Mouse (Mus musculus) cerebellum, postnatal 14 days (tissue): ENCODE data around the gene Zcchc14.
"Not testable (repeated sequence)": the region's sequence is repeated elsewhere in the genome, so short reads cannot be mapped to it uniquely, and the experiment has no call there.

Experiments used
- DNase-seq, 2 experiments: peaks; one replicate each; pipeline ENCODE4 v3.0.0; 2021; ENCODE audit warnings: mixed read lengths in 2 of 2

Zcchc14 gene

GRCm38 (mm10) chr8:121620801-121621516, 31.7 kb downstream of the Zcchc14 start:
- peak in 1 of 2 experiments; percentile 64 for DNase-seq

GRCm38 (mm10) chr8:121619401-121619995, 33.2 kb downstream of the Zcchc14 start:
- DNase-seq, result peak in 1 of 2 experiments; percentile 46

GRCm38 (mm10) chr8:121613419-121613818, 39.3 kb downstream of the Zcchc14 start:
- no peak for DNase-seq

DNA sequence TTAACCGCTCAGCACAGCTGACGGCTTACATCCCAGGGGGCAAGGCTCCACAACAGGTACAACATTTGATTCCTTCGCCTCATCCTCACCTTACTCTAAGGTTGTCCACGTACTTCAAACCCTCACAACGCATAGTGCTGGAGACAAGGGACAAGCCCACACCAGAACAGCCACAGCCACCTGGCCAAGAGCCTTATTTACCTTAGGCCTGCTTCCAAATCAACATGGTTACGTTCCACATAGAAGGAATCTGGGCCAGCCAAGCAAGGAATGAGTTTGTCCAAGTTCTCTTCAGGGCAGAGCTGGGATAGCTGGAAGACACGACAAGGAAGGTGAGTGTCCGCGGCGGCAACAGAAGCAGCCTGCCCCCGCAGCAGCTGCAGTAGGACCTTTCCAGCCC, 42.8 kb downstream of the Zcchc14 start:
- DNase-seq, result peak in 1 of 2 experiments; percentile 42

GRCm38 (mm10) chr8:121609251-121609650, 43.5 kb downstream of the Zcchc14 start:
- DNase-seq, result no peak

GRCm38 (mm10) chr8:121607661-121608060, 45.0 kb downstream of the Zcchc14 start:
- no peak for DNase-seq

DNA sequence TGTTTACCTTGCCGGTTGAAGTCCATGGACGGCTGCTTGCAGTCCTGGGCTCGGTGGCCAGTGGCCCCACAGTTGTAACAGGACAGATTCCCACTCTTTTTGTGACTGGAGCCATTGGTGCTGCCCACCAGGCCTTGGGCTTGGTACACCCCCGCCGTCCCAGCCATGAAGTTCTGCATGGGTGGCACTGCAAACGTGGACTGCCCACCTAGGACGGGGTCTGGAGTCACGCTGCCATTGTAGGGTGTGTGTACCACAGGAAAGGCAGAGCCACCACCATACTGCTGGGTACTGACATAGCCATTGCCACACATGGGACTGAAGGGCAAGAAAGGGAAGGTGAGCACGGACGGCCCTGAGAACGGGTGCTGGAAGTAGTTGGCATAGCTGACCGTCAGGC, 48.9 kb downstream of the Zcchc14 start:
- DNase-seq, result no peak

GRCm38 (mm10) chr8:121602860-121603259, 49.8 kb downstream of the Zcchc14 start:
- peak; percentile 78 to 83 for DNase-seq

DNA sequence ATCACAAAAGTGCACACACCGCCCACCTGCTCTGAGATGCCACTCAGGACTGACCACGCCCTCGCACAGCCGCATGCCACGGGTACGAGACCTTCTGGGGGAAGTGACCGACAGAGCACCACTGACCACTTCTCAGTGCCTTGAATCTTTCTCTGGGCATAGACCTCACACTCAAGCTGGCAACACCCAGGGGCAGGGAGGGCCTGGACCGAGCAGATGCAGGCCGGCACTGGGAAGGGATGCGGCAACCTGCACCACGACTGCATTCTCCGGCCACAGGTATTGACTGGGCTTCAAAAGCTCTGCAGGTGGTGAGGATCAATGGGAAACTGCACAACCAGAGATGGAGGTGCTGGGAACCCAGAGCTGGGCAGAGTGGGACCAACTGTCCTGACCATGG, 50.3 kb downstream of the Zcchc14 start:
- no peak for DNase-seq

GRCm38 (mm10) chr8:121599842-121600241, 52.9 kb downstream of the Zcchc14 start:
- DNase-seq, result no peak

- DNase-seq, result peak; percentile 92 to 95
Measured at GRCm38 (mm10) chr8:121598892-121599291, 53.8 kb downstream of the Zcchc14 start.

GRCm38 (mm10) chr8:121598190-121598589, 54.5 kb downstream of the Zcchc14 start:
- no peak for DNase-seq

DNA sequence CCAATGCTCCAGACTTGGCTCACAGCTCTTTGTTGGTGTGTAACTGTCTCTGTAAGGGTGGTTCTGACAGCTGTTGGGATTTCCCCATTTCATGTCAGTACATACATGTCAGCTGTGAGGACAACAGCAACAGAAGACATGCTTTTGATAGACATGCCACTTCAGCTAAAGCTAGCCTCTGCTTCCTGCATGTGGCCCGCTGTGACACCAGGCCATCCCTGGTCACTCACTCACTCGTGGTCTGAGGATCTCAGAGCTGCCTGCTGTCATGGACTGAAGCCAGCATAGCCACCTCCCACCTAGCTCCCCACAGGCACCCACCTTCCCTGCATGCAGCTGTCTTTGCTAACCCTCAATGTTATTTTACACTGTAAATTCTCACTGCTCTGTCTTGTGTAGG, 55.2 kb downstream of the Zcchc14 start:
- not testable (repeated sequence) for DNase-seq

DNA sequence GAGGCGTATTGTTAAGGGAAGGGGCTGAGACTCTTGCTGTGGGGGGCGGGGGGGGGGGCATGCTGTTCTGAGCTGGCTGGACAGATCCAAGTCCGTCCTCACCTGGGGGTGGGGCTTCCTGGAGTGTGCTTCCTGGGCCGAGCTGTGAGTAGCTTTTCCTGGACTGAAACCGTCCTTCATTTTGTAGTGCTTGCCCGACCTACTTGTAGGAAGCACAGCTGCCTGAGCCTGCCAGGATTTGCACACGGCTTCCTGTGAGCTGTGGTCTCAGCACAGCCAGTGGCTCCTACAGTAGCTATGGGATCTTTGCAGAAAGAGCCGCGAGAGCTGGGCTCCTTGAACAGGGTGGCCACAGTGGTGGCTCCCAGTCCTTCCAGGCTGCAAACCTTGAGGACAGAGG, 58.7 kb downstream of the Zcchc14 start:
- DNase-seq, result no peak

GRCm38 (mm10) chr8:121593293-121593692, 59.4 kb downstream of the Zcchc14 start:
- DNase-seq, result no peak

- peak; percentile 48 to 54 for DNase-seq
Measured at GRCm38 (mm10) chr8:121591178-121592066, 61.3 kb downstream of the Zcchc14 start.

DNA sequence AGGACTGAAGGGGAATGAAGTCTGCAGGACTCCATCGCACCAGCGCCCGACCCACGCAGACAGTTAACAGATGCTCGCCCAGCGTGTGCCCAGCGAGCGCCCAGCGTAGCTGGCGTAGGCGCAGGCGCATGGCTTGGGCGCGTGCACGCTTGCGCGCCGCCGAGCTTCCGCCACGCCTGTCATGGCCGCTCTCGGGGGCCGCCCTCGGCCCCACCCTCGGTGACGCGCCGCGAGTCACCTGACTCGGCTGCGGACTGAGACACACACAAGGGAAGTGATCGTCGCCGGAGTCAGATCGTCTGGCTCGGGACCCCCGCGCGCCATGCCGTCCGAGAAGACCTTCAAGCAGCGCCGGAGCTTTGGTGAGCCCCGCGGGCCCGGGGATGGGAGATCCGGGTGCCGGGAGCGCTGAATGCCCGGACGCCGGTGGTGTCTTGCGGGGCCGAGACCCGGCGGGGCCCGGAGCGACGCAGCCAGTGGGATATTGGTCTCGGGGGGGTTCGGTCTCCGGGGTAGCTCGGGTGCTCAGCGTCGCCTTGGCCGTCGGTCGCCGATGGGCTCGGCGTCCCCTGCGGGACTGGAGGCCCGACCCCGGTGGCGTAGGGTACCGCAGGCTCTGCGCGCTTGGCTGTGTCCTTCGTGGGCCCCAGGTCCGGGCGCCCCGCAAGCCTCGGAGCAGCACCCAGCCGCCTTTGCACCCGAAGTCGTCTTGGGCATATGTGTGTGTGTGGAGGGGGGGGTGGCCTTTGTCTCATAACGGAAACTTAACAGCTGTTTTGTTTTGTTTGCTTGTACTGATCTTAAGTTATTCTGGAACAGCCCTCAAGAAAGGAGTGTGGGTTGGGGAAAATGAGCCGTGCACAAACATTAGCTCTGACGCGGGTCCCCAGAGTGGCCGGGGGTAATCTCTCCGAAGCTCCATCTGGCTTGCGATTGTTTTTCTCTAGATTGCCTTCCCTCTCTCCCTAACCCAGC, 62.2 kb downstream of the Zcchc14 start, which contains the start of gene Map1lc3b:
Map1lc3b (plus strand) TSS at position 159 of the 975 bp plus-strand sequence.
- peak; percentile 98 to 99 for DNase-seq

- DNase-seq, result no peak
Measured at GRCm38 (mm10) chr8:121589205-121589726, 63.4 kb downstream of the Zcchc14 start.

DNA sequence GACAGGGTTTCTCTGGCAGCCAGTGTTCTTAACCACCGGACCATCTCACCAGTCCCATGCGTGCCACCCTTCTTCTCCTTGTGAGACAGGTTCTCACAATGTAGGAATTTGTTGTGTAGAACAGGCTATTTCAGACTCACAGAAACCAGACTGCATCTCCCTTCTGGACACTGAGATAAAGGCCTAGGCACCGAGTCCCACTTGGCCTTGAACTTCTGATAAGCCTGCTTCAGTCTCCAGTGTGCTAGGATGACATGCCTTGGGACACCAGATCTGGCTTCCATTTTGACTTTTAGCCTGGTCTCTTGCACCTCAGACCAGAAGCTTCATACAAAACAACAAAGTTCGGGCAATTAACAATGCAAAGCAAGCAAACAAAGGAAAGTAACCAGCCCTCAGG, 64.0 kb downstream of the Zcchc14 start:
- DNase-seq, result no peak

- peak; percentile 100 for DNase-seq
Measured at GRCm38 (mm10) chr8:121585159-121585825, 67.4 kb downstream of the Zcchc14 start.

- no peak for DNase-seq
Measured at GRCm38 (mm10) chr8:121584730-121585129, 68.0 kb downstream of the Zcchc14 start.
